Mouse (Mus musculus) gastrocnemius, postnatal 4 days (tissue): ENCODE results near the gene Myh3. TPM values are rescaled to one million over a fixed set of nuclear protein-coding genes. Genes with fewer than 3 reads are reported as not detected.

Experiments used
- DNase-seq, 2 experiments: peaks; one replicate each; pipeline ENCODE4 v3.0.0; 2021 to 2022; ENCODE audit warnings: low spot score in 2 of 2, mixed read lengths in 2 of 2
- long read RNA-seq, 2 experiments: library from polyadenylated mRNA; stranded (forward); transcript quantifications; one replicate each; pipeline ENCODE4 v2.0.0; 2021
- total RNA-seq, 2 experiments: library from RNA; stranded (reverse); gene quantifications; 2 replicates each; pipeline ENCODE4 v1.2.3; 2021

Gene Myh3
- 100 to 1,000 TPM; 510 to 548 TPM for total RNA-seq
- long read RNA-seq, experiment 1, full-length matches to known transcripts: 468 of 715 reads
- long read RNA-seq, experiment 1, partial matches to known transcripts: 210 of 715 reads
- long read RNA-seq, experiment 1, other reads (novel, unspliced or antisense): 37 of 715 reads
- long read RNA-seq, experiment 2, full-length matches to known transcripts: 756 of 1,055 reads
- long read RNA-seq, experiment 2, partial matches to known transcripts: 252 of 1,055 reads
- long read RNA-seq, experiment 2, other reads (novel, unspliced or antisense): 47 of 1,055 reads

DNA sequence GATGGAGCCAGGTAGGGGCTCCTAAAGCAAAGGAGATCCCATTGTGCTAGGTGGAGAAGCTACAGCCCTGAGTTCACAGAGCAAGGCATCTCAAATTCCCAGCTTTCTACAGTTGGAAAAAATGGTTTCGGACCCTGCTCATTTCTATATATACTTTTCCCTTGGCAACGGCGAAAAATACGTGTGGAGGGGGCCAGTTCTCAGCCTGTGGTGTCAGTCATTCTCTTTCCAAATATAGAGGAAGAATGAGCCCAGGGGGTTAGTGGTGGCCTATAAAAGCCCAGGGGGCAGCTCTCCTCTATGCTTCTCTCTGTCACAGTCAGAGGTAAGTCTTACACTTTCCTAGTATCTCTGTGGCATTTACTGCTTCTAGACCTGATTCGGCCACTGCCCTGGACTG lies at the start of gene Myh3:
Gene Myh3, plus strand, starts transcription at position 301 of the 400 bp plus-strand sequence.
- no peak for DNase-seq

DNA sequence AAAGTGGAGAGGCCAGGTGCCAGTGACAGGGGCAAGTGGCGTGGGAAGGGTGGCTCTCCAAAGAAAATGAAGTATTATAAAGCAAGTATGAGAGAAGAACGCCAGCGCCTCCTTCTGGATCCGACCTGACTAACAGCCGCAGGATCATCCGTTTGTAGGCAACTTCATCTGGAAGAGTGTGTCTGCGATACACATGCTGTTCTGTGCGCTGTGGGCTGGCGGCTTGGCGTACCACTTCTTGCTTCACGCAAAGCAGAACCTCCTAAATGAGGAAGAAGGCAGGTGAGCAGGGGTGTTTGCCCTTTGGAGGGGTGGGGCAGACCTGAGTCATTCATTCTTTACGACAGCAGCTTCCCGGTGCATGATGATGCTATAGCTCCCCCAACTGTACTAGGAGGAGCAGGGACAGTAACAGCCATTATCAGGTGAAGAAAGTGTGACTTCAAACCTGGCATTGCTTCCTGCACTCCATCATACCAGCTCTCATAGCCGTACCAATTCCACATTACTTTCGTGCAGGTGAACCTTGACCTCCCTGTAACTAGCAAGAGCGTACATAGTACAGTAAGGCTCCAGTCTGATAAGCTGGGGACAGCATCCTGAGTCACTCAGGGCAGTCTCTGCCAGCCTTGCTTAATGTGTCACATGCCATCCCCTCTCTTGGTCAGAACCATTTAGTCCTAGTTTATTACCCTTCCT lies 47.0 kb upstream of the Myh3 start:
- no peak for DNase-seq

GRCm38 (mm10) chr11:67031603-67031915 lies 46.5 kb upstream of the Myh3 start:
- DNase-seq: no peak

- DNase-seq: no peak
Measured at GRCm38 (mm10) chr11:67034775-67035485, 43.2 kb upstream of the Myh3 start.

DNA sequence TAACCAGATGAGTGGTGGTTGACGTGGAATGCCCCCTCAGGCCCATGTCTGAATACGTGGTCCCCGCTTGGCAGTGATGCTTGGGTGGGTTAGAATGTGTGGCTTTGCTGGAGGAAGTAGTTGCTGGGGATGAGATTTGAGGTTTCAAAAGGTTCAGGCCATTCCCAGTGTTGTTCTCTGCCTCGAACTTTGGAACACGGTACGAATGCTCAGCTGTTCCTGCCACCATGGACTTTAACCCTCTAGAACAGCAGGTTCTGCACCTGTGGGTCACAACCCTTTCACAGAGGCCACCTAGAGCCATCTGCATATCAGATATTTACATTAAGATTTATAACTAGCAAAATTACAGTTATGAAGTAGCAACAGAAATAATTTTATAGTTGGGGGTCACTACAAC lies 41.9 kb upstream of the Myh3 start:
- DNase-seq: no peak

GRCm38 (mm10) chr11:67036892-67037291 lies 41.2 kb upstream of the Myh3 start:
- DNase-seq: no peak

DNA sequence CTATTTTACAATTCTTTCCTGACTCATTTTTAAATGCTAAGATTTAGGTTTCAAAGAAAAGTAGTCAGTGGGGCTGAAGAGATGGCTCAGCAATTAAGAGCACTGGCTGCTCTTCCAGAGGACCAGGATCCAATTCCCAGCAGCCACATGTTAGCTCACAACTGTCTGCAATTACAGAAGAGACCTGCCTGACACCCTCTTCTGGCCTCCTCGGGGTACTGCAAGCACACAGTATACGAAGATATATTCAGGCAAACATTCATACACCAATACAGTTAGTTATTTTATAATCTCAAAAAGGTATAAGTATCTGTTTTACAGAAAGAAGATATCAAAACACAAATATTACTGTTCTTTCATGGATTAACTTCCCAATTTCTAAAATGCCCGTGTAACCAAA lies 38.3 kb upstream of the Myh3 start:
- no peak for DNase-seq

DNA sequence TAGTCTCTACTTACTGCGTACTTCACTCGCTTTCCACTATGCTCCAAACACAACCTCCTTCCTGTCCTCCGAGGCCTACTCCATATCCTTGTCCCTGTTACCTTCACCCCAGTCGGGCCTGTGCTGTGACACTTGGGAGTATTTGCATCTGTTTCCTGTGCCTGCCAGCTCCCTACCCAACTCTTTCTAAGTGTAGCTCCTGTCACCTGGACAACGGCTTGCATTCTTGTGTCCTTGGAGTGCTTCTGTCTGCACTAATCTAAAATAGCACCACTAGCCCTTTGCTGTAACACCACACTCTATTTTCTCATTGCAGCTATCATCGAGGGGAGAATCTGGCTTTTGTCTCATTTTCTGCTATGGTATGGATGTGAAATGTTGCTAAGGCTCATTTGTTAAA lies 37.6 kb upstream of the Myh3 start:
- no peak for DNase-seq

DNA sequence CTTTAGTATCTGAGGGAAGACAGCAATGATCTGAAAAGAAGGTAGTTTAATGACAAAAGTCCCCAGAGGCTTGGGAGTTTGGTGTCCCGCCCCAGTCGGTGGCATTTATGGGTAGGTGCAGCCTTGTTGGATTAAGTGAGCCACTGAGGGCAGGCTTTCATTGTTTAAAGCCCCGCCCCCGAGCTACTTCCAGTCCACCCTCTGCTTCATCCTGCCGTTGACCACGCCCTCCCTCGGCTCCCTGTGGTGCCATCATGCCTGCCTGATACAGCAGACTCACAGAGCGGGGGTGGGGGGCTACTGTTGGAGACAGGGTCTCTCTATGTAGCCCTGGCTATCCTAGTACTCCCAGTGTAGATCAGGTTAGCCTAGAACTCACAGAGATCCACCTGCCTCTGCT lies 35.1 kb upstream of the Myh3 start:
- DNase-seq: no peak

GRCm38 (mm10) chr11:67044959-67045358 lies 33.1 kb upstream of the Myh3 start:
- DNase-seq: no peak

GRCm38 (mm10) chr11:67047199-67047598 lies 30.9 kb upstream of the Myh3 start:
- DNase-seq: no peak

DNA sequence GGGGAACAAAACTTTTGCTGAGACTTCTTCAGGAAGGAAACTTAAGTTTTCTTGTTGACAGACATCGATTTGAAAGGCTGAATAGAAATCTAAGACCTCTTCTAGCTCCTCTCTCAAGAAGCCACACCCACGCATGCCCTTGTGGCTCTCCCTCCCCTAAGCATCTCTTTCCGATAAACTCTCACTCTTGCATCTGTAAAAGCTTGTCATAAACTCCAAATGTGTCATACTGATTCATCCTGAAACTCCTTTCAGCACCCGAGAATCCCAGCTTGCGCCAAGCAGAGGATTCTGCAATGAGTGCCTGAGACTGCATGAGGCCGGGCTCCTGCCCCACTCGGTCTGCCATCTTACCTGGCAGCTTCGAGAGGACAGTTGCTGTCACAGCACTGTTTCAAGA lies 29.6 kb upstream of the Myh3 start:
- DNase-seq: no peak

- DNase-seq: no peak
Measured at GRCm38 (mm10) chr11:67049256-67049655, 28.8 kb upstream of the Myh3 start.

DNA sequence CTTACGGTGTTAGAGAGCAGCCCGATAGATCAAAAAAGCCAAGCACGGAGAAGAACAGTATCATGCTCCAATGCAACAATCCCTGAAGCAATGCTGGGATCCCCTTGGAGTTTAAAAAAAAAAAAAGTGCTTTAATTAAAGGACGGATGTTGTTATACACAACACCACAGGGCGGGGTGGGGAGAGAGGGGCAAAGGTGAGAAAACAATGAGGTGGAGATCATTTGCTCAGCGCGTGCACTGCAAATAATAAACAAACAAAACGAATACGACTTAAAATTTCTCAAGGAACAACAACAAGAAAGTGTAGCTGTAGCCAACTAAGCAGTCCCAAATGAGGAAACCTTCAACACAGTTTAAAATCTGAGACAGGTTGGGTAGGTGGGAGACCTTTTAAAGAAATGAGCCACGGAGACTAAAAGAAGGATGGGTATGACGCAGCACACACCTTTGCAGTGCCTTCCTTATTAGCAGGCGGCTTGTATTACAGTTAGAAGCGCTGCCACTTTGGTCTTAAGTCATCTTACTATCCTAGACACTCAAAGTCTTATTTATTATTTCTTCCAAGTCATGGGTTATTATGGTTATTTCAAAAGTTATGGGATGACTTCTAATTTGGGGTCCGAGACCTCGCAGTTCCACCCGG lies 26.3 kb upstream of the Myh3 start:
- DNase-seq: no peak

GRCm38 (mm10) chr11:67052321-67052952 lies 25.7 kb upstream of the Myh3 start, which contains the start of the genes Adprm and Sco1:
Adprm (minus strand) TSS chr11:67052594.
Sco1 (plus strand) TSS chr11:67052670.
- peak; percentile 63 to 85 for DNase-seq

DNA sequence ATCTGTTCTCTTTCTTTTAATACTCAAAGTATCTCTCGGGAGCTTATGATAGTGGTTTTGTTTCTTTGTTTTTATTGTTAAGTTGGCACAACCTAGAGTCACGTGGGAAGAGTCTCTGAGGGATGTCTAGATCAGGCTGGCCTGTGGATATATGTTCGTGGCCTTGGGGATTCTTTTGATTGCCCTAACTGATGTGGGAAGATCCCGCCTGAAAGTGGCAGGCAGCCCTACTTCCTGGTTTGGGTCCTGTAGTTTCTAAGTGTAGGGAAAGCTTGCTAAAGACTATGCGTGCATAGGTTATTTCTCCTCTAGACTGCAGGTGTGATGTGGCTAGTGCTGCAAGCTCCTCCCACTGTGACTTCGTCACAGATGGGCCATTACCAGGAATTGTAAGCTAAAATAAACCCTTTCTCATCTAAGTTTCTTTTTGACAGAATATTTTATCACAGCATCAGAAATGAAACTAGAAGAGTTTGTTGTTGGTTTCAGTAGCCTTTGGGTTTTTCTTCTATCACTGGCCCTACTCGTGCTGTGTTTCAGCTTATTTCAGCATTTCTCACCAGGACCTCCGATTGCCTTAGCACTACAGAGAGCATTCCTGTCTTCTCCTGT lies 23.2 kb upstream of the Myh3 start:
- no peak for DNase-seq

- DNase-seq: no peak
Measured at GRCm38 (mm10) chr11:67061311-67061710, 16.8 kb upstream of the Myh3 start.

DNA sequence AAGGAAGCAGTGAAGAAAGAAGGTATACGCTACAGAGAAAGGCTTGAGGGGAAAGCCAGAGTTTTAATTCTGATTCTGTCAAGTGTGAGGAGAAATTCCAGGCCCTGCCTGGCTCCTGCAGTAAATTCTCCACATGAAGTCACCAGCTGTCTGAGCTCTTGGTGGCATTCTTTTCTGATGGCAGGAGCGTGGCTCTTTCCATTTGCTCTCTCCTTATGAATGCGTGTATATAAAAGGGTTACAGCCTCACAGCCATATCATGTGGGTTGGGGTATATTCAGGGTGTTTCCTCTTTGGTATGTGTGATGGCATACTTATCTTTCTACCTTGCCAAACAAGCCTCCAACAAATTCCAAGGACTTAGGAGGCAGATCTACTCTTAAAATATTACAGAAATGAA lies 15.4 kb upstream of the Myh3 start:
- no peak for DNase-seq

DNA sequence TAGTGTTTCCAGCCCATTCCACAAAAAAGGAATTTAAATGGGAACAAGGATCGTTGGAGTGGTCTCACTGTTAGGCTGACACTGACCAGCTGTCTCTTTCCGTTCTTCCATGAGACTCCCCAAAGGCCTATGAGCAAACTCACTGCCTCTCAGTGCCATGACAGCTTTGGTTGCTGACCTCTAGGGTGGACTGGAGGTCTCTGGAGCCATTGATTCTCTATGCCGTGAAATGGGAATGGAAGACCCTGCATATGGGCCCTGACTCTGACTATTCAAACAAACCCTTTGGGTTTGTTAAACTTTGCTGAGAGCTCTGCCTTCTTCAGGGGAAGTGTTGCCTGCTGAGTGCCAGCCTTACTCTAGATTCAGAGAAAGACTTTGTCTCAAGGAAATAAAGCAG lies 10.4 kb upstream of the Myh3 start:
- DNase-seq: no peak

GRCm38 (mm10) chr11:67072615-67073130 lies 5.4 kb upstream of the Myh3 start:
- no peak for DNase-seq

- no peak for DNase-seq
Measured at GRCm38 (mm10) chr11:67075036-67075435, 3.1 kb upstream of the Myh3 start.
